Mouse (Mus musculus) layer of hippocampus, adult 18-20 months (tissue): ENCODE data around the gene Mcl1. TPM values are rescaled to one million over a fixed set of nuclear protein-coding genes. Genes with fewer than 3 reads are reported as not detected.
"Not testable (repeated sequence)": the region's sequence is repeated elsewhere in the genome, so short reads cannot be mapped to it uniquely, and the experiment has no call there.

Source experiments
- DNase-seq, 2 experiments: peaks; one replicate each; pipeline ENCODE4 v3.0.0; 2022; ENCODE audit warnings: low spot score in 2 of 2
- total RNA-seq, 2 experiments: library from RNA; stranded (reverse); gene quantifications; 2 replicates each; pipeline ENCODE4 v1.2.3; 2021

The Mcl1 gene
- total RNA-seq, 2 experiments from 2014 or later, result 56.9 to 62.7 TPM

- DNase-seq, result no peak
Observed at GRCm38 (mm10) chr3:95666124-95666844, 7.7 kb downstream of the Mcl1 start.

- DNase-seq, result no peak
Observed at GRCm38 (mm10) chr3:95667521-95667920, 8.9 kb downstream of the Mcl1 start.

DNA sequence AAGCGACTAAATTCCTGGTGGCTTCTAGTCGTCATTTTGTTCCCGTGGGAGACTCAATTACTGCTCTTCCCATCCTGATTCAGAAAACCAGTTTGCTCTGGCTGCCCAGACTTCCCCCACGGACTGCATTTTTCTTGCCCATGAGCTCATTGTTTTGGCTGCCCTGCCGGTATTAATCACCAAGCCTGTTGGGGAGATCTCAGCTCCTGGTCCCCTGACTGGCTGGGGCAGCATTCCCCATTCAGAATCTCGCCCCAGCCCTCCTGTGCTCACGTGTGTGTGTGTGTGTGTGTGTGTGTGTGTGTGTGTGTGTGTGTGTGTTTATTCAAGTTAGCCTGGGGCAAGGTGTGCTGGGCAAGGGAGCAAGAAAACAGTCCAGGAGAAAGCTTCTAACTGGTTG, 9.4 kb downstream of the Mcl1 start:
- DNase-seq, result peak; percentile 16 to 52

DNA sequence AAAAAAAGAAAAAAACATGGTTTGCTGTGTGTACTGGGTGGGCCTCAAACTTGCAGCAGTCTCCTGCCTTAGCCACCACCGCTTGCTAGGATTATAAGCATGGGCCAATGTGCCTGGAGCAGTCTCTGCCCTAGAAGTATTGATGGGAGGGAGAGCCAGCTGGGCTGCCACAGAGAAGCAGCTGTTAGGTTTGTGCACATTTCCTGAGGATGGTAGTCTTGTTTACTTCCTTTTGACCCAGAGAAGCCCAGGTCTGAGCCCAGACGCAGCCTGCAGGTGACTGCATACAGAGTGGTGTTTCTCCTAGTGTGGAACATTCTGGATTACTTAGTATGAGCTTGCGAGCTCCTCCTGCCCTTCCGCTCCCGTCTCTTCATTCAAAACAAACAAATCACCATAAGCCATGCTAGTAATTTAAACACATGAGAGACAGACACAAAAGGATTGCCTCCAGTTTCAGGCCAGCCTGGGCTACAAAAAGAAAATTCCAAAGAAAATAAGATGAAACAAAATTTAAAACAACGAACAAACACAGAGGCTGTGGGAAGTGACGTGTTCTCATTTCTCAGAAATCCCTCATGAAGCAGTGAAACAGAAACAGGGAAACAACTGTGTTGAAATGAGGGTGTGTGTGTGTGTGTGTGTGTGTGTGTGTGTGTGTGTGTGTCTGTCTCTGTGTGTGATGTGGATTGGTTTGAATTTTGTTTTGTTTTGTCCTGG, 10.2 kb downstream of the Mcl1 start:
- no peak for DNase-seq

GRCm38 (mm10) chr3:95669309-95669665, 10.7 kb downstream of the Mcl1 start:
- DNase-seq, result no peak

DNA sequence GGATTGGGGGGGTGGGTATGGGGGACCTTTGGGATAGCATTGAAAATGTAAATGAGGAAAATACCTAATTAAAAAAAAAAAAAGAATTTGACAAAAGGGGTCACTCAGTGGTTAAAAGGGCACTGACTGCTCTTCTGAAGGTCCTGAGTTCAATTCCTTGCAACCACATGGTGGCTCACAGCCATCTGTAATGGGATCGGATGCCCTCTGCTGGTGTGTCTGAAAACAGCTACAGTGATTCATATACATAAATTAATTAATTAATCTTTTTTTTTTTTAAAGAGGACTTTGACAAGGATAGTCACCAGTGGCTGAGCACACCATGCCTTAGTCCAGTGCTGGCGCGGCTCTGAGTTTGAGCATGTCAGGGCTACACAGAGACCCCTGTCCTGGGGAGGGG, 11.8 kb downstream of the Mcl1 start:
- DNase-seq, result not testable (repeated sequence)

GRCm38 (mm10) chr3:95671201-95671600, 12.6 kb downstream of the Mcl1 start:
- DNase-seq, result no peak

DNA sequence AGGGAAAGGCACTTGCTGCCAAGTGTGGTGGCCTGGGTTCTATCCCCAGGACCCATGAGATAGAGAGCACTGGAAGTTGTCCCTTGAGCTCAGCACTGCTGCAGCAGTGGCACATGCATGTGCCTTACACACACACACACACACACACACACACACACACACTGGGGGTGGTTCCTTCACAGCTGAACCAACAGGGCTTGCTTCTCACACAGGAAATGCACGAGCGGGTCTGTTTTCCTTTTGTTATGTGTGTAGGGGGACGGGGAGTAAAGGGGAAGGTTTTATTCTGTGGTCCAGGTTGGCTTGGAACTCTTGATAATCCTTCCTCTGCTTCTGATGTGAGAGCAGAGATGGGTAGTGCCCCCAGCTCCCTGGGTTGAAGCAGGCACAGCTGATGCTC, 13.9 kb downstream of the Mcl1 start:
- DNase-seq, result no peak

GRCm38 (mm10) chr3:95672861-95673706, 14.5 kb downstream of the Mcl1 start:
- no peak for DNase-seq

DNA sequence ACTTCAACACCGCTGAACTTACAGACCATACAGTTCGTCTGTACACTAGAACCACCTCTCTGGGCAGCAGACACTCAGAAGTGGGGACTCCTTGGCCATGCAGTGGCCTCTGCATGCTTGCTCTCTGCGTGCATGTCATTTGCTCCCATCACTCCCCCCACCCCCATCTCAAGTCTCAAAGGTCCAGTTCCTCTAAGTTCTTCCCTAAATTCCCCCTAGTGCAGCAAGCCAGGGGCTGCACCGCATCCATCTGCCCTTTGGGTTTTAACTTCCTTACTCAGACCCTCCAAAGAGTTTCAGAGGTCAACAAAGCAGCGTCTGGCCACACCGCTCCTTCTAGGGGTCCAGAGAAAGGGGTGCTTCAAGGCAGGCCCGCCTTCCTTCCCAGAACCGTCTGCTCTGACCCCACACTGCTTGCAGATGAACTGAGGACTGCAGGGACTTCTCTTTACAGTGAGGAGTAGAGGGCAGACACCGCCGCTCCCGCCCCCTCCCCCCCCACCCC, 15.2 kb downstream of the Mcl1 start:
- no peak for DNase-seq

- no peak for DNase-seq
Observed at GRCm38 (mm10) chr3:95674236-95674635, 15.6 kb downstream of the Mcl1 start.

GRCm38 (mm10) chr3:95674812-95675211, 16.2 kb downstream of the Mcl1 start:
- no peak for DNase-seq

- peak in 1 of 2 experiments; percentile 74 for DNase-seq
Observed at GRCm38 (mm10) chr3:95675301-95676092, 16.9 kb downstream of the Mcl1 start.

DNA sequence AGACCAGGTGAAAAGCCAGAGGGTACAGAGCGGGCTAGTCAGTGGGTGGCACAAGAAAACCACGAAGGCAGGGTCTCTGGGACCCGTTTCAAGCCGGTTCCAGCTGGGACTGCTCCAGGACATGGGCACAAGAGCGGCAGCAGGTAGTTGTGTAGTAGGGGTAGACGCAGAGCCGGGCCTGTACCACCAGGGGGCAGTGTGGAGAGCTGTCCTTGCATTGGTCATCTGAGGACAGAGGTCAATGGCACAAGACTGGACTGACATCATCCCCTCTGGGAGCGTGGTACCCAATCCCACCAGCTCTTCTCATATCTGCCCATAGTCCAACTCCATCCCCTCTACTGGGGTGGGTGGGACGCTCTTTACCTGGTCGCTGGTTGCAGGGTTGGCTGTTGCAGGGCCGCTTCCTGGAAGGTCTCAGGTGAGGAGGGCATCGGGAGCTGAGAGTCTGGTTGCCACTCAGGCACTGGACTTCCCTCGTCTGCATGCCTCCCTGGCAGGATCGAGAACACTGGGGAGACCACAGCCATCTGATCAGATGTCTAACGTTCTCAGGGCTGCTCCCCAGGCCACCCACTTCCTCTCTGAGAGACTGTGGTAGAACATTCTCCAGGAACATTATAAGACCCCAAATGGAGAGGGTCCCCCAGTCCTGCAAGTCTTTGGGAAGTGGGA, 18.3 kb downstream of the Mcl1 start:
- DNase-seq, result peak; percentile 35 to 56

DNA sequence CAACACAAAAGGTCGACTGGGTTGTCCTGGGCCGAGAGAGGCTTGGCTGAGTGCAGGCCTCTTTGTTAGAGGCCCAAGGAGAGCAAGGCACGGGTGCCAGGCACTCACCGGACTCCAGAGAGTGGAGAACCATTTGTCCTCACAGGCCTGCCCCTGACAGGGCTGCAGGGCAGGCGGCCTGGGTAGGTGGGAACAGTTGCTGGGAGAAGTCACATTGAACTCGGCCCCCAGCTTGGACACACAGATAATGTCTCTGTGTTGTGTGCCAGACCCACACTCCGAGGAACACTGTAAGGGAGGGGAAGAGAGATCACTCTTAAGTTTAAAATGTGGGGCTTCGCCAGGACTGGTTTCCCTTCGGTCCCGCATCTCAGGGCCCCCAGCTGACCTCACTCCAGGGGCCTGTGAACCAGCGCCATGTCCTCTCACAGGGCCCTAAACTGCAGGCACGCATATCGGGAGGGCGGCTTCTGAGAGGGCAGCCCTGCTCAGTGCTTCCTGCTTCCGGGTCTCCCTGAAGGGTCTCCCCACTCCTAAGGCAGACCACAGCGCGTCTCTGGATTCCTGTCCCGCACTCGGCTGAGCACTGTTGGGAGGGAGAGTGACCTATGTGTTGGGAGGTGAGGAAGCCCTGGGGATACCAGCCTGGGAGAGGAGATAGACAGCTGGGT, 19.0 kb downstream of the Mcl1 start:
- DNase-seq, result no peak

DNA sequence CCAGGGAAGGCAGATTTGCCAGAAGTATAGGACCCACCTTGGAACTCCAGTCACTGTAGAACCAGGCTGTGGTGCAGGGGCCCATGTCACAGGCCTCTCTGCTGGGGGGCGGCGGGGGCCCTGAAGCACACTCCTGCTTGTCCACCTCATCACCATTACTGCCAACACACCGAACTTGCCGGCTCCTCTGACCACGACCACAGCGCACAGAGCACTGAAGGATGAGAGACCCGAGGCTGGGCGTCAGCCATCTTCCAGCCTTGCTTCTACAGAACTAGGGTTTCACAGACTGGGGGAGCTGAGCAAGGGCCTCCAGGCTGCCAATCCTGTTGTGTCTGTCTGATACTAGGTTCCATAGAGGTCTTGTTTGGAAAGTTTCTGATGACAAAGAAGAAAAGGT, 21.0 kb downstream of the Mcl1 start:
- no peak for DNase-seq

DNA sequence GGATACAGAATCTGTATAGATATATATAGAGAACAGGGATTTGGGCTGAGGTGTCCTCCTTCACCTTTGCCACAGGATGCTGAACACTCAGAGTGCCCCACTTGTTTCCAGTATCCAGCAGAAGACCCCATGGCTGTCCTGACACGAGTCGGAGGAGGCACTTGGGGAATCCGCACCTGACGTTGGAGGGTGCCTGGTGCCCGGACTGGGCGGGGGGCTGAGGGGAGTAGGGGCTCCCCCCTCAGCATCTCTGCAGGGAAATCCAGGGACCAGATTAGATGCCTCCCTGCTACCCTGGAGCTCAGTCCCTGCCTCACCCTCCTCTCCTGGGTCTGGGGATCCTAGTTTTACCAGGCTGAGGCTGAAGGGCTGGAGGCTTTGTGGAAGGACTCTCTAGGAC, 22.1 kb downstream of the Mcl1 start:
- no peak for DNase-seq

- no peak for DNase-seq
Observed at GRCm38 (mm10) chr3:95681365-95681764, 22.8 kb downstream of the Mcl1 start.

GRCm38 (mm10) chr3:95682878-95683277, 24.3 kb downstream of the Mcl1 start:
- DNase-seq, result no peak

DNA sequence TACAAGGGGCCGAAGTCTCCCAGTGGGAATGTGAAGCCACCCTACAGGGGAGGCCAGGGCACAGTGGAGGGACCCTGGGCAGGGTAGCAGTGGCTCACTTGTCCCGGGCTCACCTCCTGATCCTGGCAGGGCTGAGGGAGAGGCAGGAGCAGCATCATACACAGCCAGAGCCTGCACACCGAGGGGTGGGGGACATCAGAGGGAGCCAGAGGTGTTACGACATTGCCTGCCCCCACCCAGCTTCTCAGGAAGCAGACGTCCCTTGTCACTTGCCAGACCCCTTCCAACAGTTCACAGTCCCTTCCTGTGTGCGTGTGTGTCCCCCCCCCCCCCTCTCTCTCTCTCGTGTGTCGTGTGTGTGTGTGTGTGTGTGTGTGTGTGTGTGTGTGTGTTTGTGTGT, 26.3 kb downstream of the Mcl1 start:
- no peak for DNase-seq
